Mouse (Mus musculus) cerebellum, adult 2 months (tissue): ENCODE measurements at regions not wholly inside any gene's neighbourhood (a gene's known extent, or its start where the extent isn't known, plus 50 kb on each side); places are given as distances from the start of the nearest gene placed in this dataset.

Source experiments
- CTCF ChIP-seq: fragments of 200-500 bp; IDR thresholded peaks from 2 replicates; pipeline ENCODE4 v1.5.1; 2011; ENCODE audit warnings: low read depth, mild to moderate bottlenecking, control low read depth, low read length, moderate library complexity, borderline replicate concordance; ENCODE audit not compliant: insufficient read depth
- POLR2A ChIP-seq: fragments of 200-500 bp; IDR thresholded peaks from 2 replicates; pipeline ENCODE4 v1.6.1; 2011; ENCODE audit warnings: low read length, control low read depth, borderline replicate concordance; ENCODE audit not compliant: insufficient read depth

- TF ChIP-seq CTCF, result no peak
- TF ChIP-seq POLR2A, result no peak
Observed at GRCm38 (mm10) chr9:41319066-41319465, 157.6 kb upstream of the Ubash3b start.
